Mouse (Mus musculus): ENCODE data around the gene Pde7b. TPM values are rescaled to one million over a fixed set of nuclear protein-coding genes. Genes with fewer than 3 reads are reported as not detected.

The Pde7b gene
- polyA plus RNA-seq, 1 experiment: 25.4 TPM

DNA sequence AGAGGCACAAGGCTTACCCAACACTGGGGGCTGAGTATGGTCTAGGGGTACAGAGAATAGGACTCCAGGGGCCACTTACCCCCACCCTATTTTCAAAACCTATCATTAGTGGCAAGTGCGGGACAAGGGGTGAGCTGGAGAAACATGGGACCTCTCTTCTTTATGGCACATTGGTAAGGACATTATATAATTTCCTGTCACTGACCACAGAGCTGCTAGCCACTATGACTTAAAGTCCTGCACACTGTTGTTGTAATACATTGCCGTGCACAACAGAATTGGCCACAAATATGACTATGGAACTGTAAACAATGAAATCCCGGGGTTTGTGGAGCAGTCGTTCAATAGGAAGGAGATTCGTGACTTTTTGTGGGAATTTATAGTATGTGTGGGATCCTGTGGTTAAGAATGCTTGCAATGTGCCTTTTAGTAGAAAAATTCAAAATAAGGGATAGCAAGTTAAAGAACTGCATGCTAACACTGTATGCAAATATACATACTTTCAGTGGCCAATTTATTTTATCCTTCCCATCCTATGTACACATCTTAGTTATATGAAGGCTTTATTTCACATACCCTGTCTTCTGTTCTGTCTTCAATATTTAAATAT is 25.9 kb upstream of the Pde7b start:
- TF ChIP-seq CTCF (IDR thresholded peaks at IDR 0.05; ENCODE audit: extremely low read depth, insufficient read depth, low read length) (no peak), POLR2A (IDR thresholded peaks at IDR 0.05; ENCODE audit: extremely low read depth, insufficient read depth, low read length) (no peak)
- Histone ChIP-seq H3K4me3 (ENCODE audit: insufficient read depth, low read length) (no peak overlapping the region), H3K4me1 (ENCODE audit: control insufficient read depth, insufficient read depth, low read length) (no peaks in the 10 kb centered on the region), H3K27ac (ENCODE audit: insufficient read depth, low read length) (0 out of 2 replicates have a peak overlapping the region, but pooled peaks have one; percentile 28)

DNA sequence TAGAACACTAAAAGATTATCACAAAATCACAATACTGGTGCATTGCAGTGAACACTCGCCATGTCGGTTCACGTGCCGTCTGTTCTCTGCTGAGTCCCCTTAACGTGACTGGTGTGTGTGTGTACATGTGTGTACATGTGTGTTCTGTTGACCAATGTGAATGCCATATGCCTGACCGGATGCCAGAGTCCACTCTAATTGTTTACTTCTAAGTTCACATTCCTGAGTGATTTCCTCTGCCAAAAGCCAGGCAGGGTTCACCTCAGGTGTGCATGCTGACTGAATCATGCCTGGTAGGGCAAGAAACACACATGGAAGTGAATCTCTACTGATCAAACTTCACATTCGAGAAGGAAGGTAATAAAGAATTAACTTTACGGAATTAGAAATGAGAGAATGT is 24.1 kb upstream of the Pde7b start:
- H3K4me3 ChIP-seq (ENCODE audit: insufficient read depth, low read length): no peak overlapping the region
- H3K27ac ChIP-seq (ENCODE audit: insufficient read depth, low read length): no peak overlapping the region
- no peak for TF ChIP-seq CTCF (IDR thresholded peaks at IDR 0.05; ENCODE audit: extremely low read depth, insufficient read depth, low read length)
- TF ChIP-seq POLR2A (IDR thresholded peaks at IDR 0.05; ENCODE audit: extremely low read depth, insufficient read depth, low read length): no peak
- no peaks in the 10 kb centered on the region for H3K4me1 ChIP-seq (ENCODE audit: control insufficient read depth, insufficient read depth, low read length)

DNA sequence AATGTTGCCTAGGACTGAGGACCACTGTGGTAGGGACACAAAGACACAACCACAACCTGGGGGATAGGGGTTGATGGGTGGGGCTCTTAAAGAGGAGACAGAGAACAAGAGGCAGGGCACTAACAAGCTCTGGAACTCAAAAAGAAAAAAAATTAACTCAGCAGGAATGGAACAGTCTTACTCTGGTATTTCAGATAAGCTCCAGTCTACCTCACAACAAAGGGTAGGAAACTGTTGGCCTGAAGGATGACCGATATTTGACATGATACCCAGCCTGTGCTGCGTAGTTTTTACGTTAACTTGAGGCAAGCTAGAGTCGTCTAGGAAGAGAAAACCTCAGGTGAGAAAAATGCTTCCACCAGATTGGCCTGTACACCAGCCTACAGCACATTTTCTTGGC is 22.4 kb upstream of the Pde7b start:
- no peaks in the 10 kb centered on the region for H3K4me1 ChIP-seq (ENCODE audit: control insufficient read depth, insufficient read depth, low read length)
- no peak overlapping the region for H3K27ac ChIP-seq (ENCODE audit: insufficient read depth, low read length)
- no peak overlapping the region for H3K4me3 ChIP-seq (ENCODE audit: insufficient read depth, low read length)
- no peak for TF ChIP-seq POLR2A (IDR thresholded peaks at IDR 0.05; ENCODE audit: extremely low read depth, insufficient read depth, low read length)
- TF ChIP-seq CTCF (IDR thresholded peaks at IDR 0.05; ENCODE audit: extremely low read depth, insufficient read depth, low read length): no peak

DNA sequence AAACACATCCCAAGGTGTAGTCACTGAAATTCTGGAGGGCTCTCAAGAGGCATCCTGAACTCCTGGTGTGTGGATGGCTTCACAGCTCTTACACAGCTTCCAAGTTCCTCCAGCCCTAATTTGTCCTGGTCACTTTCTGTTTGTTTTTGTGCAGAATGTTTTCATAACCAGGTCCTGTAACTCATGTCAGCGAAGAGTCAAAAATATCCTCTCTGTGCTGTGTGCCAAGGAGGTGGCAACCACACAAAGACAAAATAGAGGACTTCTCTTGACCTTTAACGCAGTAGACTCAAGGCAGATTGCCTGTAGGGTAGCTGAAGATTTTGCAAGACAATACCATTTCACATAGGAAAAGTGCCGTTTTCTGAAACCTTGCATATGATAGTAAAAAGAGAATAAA is 14.9 kb upstream of the Pde7b start:
- no peak overlapping the region for H3K27ac ChIP-seq (ENCODE audit: insufficient read depth, low read length)
- H3K4me3 ChIP-seq (ENCODE audit: insufficient read depth, low read length): no peak overlapping the region
- H3K4me1 ChIP-seq (ENCODE audit: control insufficient read depth, insufficient read depth, low read length): no peaks in the 10 kb centered on the region
- no peak for TF ChIP-seq POLR2A (IDR thresholded peaks at IDR 0.05; ENCODE audit: extremely low read depth, insufficient read depth, low read length)
- no peak for TF ChIP-seq CTCF (IDR thresholded peaks at IDR 0.05; ENCODE audit: extremely low read depth, insufficient read depth, low read length)

DNA sequence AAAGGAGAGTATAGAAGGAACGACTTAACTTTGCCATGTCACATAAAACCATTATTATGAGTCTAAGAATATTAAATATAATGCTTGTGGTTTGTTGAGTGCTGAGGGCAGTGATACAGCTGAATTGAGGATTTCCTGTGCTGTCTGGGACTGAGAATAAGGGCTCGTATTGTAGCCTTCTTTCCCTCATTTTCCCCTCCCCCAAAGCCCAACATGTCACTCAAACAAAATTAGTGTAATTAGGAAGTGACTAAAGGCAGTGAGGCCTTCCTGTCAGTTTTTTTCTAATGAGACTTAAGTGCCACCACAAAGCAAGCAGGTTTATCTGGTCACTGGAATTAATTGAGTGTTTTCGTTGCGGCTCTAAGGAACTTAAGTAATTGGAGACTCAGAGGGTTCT is 12.3 kb upstream of the Pde7b start:
- TF ChIP-seq CTCF (IDR thresholded peaks at IDR 0.05; ENCODE audit: extremely low read depth, insufficient read depth, low read length) (no peak), POLR2A (IDR thresholded peaks at IDR 0.05; ENCODE audit: extremely low read depth, insufficient read depth, low read length) (no peak)
- H3K4me3 ChIP-seq (ENCODE audit: insufficient read depth, low read length): no peak overlapping the region
- no peaks in the 10 kb centered on the region; the same call in none of the 2 replicates for H3K4me1 ChIP-seq (ENCODE audit: control insufficient read depth, insufficient read depth, low read length)
- no peak overlapping the region for H3K27ac ChIP-seq (ENCODE audit: insufficient read depth, low read length)

DNA sequence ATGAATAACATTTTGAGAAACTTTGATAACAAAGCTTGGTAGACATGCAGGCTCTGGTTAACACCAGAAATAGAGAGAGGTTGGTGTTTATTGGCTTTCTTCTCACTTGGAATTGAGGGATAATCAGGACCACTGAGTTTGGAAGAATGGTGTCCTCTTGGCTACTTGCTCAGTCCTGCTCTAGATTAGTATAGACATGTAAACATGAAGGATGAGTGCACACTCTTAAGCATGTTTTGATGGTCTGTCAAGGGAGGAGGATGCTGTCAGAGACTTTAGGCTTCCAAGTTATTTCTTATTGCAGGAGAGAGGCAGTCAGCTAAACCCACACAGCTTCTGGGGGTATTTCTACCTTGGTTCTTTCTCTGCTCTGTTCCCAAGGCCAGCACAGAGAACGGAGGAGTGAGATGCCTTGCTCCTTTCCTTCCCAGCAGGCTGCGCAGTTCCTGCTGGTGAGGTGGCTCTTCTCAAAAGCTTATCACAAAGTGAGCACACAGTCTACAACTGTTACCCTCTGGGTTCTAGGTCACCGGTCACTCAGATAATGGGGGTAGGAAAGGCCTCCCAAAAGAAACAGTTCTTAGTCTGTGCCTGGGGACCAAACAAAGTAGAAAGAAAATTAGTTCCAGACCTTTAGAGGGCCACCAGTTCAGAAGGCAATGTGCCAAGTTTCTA is 11.0 kb upstream of the Pde7b start:
- H3K4me1 ChIP-seq (ENCODE audit: control insufficient read depth, insufficient read depth, low read length): no peaks in the 10 kb centered on the region; the same call in none of the 2 replicates
- no peak overlapping the region for H3K27ac ChIP-seq (ENCODE audit: insufficient read depth, low read length)
- H3K4me3 ChIP-seq (ENCODE audit: insufficient read depth, low read length): no peak overlapping the region
- TF ChIP-seq POLR2A (IDR thresholded peaks at IDR 0.05; ENCODE audit: extremely low read depth, insufficient read depth, low read length) (no peak), CTCF (IDR thresholded peaks at IDR 0.05; ENCODE audit: extremely low read depth, insufficient read depth, low read length) (no peak)

DNA sequence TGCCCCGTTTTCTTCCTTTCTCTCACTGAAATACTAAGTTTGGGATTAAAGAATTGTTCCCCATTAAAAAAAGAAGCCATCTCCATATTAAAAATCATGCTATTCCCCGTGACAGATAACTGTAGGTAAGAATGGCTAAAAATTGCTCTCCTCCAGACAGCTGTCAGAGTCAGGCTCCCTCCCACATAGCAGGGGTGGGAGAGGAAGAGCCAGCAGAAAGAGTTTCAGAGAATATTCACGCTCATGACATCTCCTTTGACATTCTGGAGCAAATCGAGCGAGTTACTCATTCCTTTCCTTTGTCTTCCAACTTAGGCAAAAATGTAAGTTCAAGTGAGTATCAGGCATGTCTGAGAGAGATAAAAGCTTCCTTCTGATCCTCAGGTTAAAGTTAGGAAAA is 8.7 kb upstream of the Pde7b start:
- no peak overlapping the region for H3K27ac ChIP-seq (ENCODE audit: insufficient read depth, low read length)

DNA sequence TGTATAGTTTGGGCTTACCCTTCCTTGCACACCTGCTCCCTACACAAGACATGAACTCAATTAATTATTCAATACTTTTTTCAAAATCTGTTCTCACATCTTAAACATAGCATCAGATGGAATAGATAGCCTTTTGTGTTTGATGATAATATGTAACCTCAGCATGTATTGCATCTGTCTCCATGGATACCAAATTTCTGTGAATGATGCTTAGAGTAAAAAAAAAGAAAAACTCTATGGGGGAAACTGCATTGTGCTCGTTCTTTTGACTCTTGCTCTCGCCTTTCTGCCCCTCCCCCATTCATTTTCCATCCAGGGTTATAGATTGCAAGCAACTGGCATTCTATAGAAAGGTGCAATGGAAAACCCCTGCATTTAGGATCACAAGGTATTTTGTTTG is 7.3 kb upstream of the Pde7b start:
- Histone ChIP-seq H3K4me1 (ENCODE audit: control insufficient read depth, insufficient read depth, low read length) (no peaks in the 10 kb centered on the region; the same call in none of the 2 replicates), H3K27ac (ENCODE audit: insufficient read depth, low read length) (no peak overlapping the region), H3K4me3 (ENCODE audit: insufficient read depth, low read length) (no peak overlapping the region)
- TF ChIP-seq CTCF (IDR thresholded peaks at IDR 0.05; ENCODE audit: extremely low read depth, insufficient read depth, low read length) (no peak), POLR2A (IDR thresholded peaks at IDR 0.05; ENCODE audit: extremely low read depth, insufficient read depth, low read length) (no peak)

More for the DNA sequence above, 8.7 kb upstream of the Pde7b start:
- TF ChIP-seq CTCF (IDR thresholded peaks at IDR 0.05; ENCODE audit: extremely low read depth, insufficient read depth, low read length) (no peak), POLR2A (IDR thresholded peaks at IDR 0.05; ENCODE audit: extremely low read depth, insufficient read depth, low read length) (no peak)
- H3K4me1 ChIP-seq (ENCODE audit: control insufficient read depth, insufficient read depth, low read length): no peaks in the 10 kb centered on the region; the same call in none of the 2 replicates
- no peak overlapping the region for H3K4me3 ChIP-seq (ENCODE audit: insufficient read depth, low read length)

DNA sequence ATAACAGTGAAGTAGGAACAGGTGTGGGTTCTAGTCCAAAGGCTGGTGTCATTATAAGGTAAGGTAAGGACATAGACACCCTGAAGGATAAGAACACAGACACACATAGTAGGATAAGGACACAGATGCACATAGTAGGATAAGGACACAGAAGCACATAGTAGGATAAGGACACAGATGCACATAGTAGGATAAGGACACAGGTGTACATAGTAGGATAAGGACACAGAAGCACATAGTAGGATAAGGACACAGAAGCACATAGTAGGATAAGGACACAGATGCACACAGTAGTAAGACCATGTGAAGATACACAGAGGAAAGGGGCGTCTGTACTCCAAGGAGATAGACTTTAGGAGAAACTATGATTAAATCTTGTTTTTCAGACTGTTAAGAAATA is 5.2 kb upstream of the Pde7b start:
- H3K4me3 ChIP-seq (ENCODE audit: insufficient read depth, low read length): no peak overlapping the region
- H3K4me1 ChIP-seq (ENCODE audit: control insufficient read depth, insufficient read depth, low read length): peaks cover 2% of the 10 kb centered on the region
- TF ChIP-seq POLR2A (IDR thresholded peaks at IDR 0.05; ENCODE audit: extremely low read depth, insufficient read depth, low read length) (no peak), CTCF (IDR thresholded peaks at IDR 0.05; ENCODE audit: extremely low read depth, insufficient read depth, low read length) (no peak)
- no peak overlapping the region for H3K27ac ChIP-seq (ENCODE audit: insufficient read depth, low read length)

DNA sequence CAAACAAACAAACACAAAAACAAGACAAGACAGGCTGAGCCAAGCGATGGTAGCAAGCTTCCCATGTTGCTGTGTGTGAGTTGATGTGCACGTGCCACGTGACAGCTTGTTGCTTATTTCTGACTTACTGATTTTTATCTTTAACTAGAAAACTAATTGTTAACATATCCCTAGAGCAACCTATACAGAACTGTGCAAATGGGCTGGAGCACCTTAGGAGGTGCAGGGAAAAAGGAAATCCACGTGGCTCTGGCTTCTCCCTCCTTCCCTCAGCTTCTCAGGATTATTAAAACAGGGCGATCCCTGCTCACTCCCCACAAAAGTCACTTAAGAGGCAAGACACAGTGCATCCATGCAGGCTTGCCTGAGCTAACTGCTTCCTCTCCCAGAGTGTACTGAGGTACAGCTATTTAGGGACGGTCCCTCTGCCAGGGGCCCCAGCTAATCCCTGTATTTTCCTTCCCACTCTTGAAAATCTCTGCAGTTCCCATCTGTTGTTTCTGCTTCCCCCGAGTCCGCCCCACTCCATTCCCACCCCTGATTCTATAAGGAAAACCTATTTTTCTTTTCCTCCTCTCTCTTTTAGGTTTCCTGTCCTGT is 606 bp upstream of the Pde7b start:
- H3K27ac ChIP-seq (ENCODE audit: insufficient read depth, low read length): no peak overlapping the region
- no peak for TF ChIP-seq CTCF (IDR thresholded peaks at IDR 0.05; ENCODE audit: extremely low read depth, insufficient read depth, low read length)
- TF ChIP-seq POLR2A (IDR thresholded peaks at IDR 0.05; ENCODE audit: extremely low read depth, insufficient read depth, low read length): no peak
- H3K4me3 ChIP-seq (ENCODE audit: insufficient read depth, low read length): peak overlapping the region; percentile 58
- H3K4me1 ChIP-seq (ENCODE audit: control insufficient read depth, insufficient read depth, low read length): peaks cover 2% of the 10 kb centered on the region; the same call in 1 of the 2 replicates
